Mouse (Mus musculus): ENCODE data around the gene Nmt1. TPM values are rescaled to one million over a fixed set of nuclear protein-coding genes. Genes with fewer than 3 reads are reported as not detected.

Gene Nmt1
- total and polyA plus RNA-seq, 2 experiments from 2014 or later = 46.6 to 47.6 TPM

DNA sequence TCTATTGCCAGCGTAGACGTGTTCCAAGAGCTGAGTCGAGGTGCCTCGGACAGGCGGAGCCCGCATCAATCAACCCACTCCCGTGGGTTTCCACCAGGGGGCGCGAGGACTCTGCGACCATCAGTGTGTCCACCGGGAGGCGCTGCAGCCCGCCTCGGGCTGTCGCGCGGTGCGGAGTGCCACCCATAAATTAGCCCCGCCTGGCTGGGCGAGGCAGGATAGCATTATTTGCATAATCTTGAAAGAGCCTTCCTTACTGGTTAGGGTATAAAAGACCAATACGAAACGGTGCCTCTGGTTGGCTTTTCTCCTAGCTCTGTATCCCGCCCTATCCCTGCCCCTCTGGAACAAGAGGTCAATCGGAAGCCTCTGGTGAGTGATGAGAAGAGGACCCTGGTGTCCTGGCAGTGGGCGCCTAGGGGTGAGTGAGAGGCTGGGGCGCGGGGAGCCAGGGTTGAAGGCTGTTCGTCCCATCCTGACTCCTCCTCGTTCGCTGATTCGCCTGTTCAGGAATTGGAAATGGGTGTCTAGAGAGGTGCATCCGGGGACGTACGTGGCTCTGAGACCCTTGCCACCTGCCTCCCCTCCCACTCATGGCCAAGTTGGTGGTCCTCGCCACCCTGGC is 74.8 kb downstream of the Nmt1 start:
- peak overlapping the region; percentile 82 for H3K4me2 ChIP-seq (ENCODE audit: low read depth, low read length)
- H3K27ac ChIP-seq (ENCODE audit: low read depth) = peak overlapping the region; percentile 61
- H3K9me3 ChIP-seq (replicated peaks; ENCODE audit: control insufficient read depth, low read length) = no peaks in the 10 kb centered on the region
- no peaks in the 10 kb centered on the region; the same call in 1 of the 2 replicates for H3K36me3 ChIP-seq (replicated peaks; ENCODE audit: control insufficient read depth, insufficient read depth, low read length)
- no peaks in the 10 kb centered on the region for H3K27me3 ChIP-seq (ENCODE audit: control insufficient read depth, insufficient read depth, low read length)
- WGBS = 2% methylated on average over 34 of the region's 35 CpGs
- H3K4me1 ChIP-seq (ENCODE audit: control insufficient read depth, insufficient read depth) = peaks cover 27% of the 10 kb centered on the region
- peak; percentile 98 for DNase-seq (ENCODE audit: low spot score)
- ATAC-seq (ENCODE audit: insufficient read depth, low read depth) = peak; percentile 90
- TF ChIP-seq CTCF (IDR thresholded peaks at IDR 0.05; ENCODE audit: low read depth) = peak; percentile 100
- peak; percentile 63 for TF ChIP-seq EP300 (IDR thresholded peaks at IDR 0.05; ENCODE audit: low read depth)
- peak overlapping the region; percentile 49; the same call in 1 of the 2 replicates for H3K9ac ChIP-seq (replicated peaks; ENCODE audit: low read depth, low read length)
- H3K4me3 ChIP-seq (ENCODE audit: low read depth, low read length) = peak overlapping the region; percentile 74

DNA sequence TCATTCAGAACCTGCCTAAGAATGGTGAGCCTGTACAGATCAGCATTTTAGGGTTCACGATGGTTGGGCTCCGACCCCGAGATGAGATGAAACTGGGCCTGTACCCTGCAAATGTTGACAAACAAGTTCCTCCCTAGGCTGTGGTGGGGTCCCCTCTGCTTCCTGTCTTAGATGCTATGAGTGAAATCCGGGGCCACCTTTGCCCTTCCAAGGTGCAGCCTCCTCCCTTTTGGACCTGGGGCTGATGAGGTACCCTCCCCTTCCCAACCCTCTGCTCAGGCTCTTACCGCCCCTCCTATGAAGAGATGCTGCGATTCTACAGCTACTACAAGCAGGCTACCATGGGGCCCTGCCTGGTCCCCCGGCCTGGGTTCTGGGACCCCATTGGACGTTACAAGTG is 75.6 kb downstream of the Nmt1 start:
- ATAC-seq (ENCODE audit: insufficient read depth, low read depth) = no peak
- TF ChIP-seq CTCF (IDR thresholded peaks at IDR 0.05; ENCODE audit: low read depth) (no peak), EP300 (IDR thresholded peaks at IDR 0.05; ENCODE audit: low read depth) (no peak)
- H3K4me2 ChIP-seq (ENCODE audit: low read depth, low read length) = peak overlapping the region; percentile 82
- no peak for DNase-seq (ENCODE audit: low spot score)
- H3K4me1 ChIP-seq (ENCODE audit: control insufficient read depth, insufficient read depth) = peaks cover 23% of the 10 kb centered on the region
- no peak overlapping the region for H3K27ac ChIP-seq (ENCODE audit: low read depth)
- 0 out of 2 replicates have a peak overlapping the region, but pooled peaks have one; percentile 49 for H3K9ac ChIP-seq (replicated peaks; ENCODE audit: low read depth, low read length)
- H3K9me3 ChIP-seq (replicated peaks; ENCODE audit: control insufficient read depth, low read length) = no peaks in the 10 kb centered on the region
- H3K36me3 ChIP-seq (replicated peaks; ENCODE audit: control insufficient read depth, insufficient read depth, low read length) = no peaks in the 10 kb centered on the region; the same call in 1 of the 2 replicates
- peak overlapping the region; percentile 74 for H3K4me3 ChIP-seq (ENCODE audit: low read depth, low read length)
- WGBS = 55% methylated on average over 8 of the region's 8 CpGs
- no peaks in the 10 kb centered on the region for H3K27me3 ChIP-seq (ENCODE audit: control insufficient read depth, insufficient read depth, low read length)

DNA sequence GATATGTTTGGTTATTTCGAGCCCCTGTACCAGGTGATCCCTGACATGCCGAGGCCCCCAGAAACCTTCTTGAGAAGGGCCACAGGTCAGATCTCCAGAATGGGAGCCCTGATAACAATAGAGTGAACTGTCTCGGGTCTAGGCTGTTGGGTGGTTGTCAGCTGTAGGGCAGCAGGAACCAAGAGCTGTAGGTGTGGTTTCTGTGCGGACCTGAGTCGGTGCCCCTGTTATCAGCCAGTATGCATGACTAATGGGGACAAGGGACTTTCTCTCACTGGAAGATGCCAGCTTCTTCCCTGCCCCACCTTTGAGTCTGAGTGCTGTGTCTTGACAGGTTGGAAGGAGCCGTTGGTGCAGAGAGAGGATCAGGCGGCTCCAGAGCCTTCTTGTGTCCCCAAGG is 76.5 kb downstream of the Nmt1 start:
- H3K9ac ChIP-seq (replicated peaks; ENCODE audit: low read depth, low read length) = no peak overlapping the region
- H3K27me3 ChIP-seq (ENCODE audit: control insufficient read depth, insufficient read depth, low read length) = no peaks in the 10 kb centered on the region
- H3K27ac ChIP-seq (ENCODE audit: low read depth) = no peak overlapping the region
- no peak overlapping the region for H3K4me2 ChIP-seq (ENCODE audit: low read depth, low read length)
- no peak overlapping the region for H3K4me3 ChIP-seq (ENCODE audit: low read depth, low read length)
- DNase-seq (ENCODE audit: low spot score) = no peak
- no peak for ATAC-seq (ENCODE audit: insufficient read depth, low read depth)
- no peaks in the 10 kb centered on the region for H3K9me3 ChIP-seq (replicated peaks; ENCODE audit: control insufficient read depth, low read length)
- H3K4me1 ChIP-seq (ENCODE audit: control insufficient read depth, insufficient read depth) = peaks cover 18% of the 10 kb centered on the region
- TF ChIP-seq EP300 (IDR thresholded peaks at IDR 0.05; ENCODE audit: low read depth) (no peak), CTCF (IDR thresholded peaks at IDR 0.05; ENCODE audit: low read depth) (no peak)
- no peaks in the 10 kb centered on the region; the same call in 1 of the 2 replicates for H3K36me3 ChIP-seq (replicated peaks; ENCODE audit: control insufficient read depth, insufficient read depth, low read length)
- WGBS = 74% methylated on average over 7 of the region's 7 CpGs

GRCm38 (mm10) chr11:103105180-103105725 is 77.3 kb downstream of the Nmt1 start:
- DNase-seq (ENCODE audit: low spot score) (no peak), ATAC-seq (ENCODE audit: insufficient read depth, low read depth) (no peak)
- WGBS = 55% methylated on average over 14 of the region's 14 CpGs
- Histone ChIP-seq H3K27ac (ENCODE audit: low read depth) (no peak overlapping the region; the same call in 1 of the 2 replicates), H3K4me3 (ENCODE audit: low read depth, low read length) (no peak overlapping the region), H3K36me3 (replicated peaks; ENCODE audit: control insufficient read depth, insufficient read depth, low read length) (no peaks in the 10 kb centered on the region; the same call in 1 of the 2 replicates), H3K9ac (replicated peaks; ENCODE audit: low read depth, low read length) (no peak overlapping the region), H3K4me2 (ENCODE audit: low read depth, low read length) (no peak overlapping the region), H3K9me3 (replicated peaks; ENCODE audit: control insufficient read depth, low read length) (no peaks in the 10 kb centered on the region), H3K4me1 (ENCODE audit: control insufficient read depth, insufficient read depth) (peaks cover 16% of the 10 kb centered on the region), H3K27me3 (ENCODE audit: control insufficient read depth, insufficient read depth, low read length) (no peaks in the 10 kb centered on the region)
- TF ChIP-seq CTCF (IDR thresholded peaks at IDR 0.05; ENCODE audit: low read depth) (no peak), EP300 (IDR thresholded peaks at IDR 0.05; ENCODE audit: low read depth) (no peak)

DNA sequence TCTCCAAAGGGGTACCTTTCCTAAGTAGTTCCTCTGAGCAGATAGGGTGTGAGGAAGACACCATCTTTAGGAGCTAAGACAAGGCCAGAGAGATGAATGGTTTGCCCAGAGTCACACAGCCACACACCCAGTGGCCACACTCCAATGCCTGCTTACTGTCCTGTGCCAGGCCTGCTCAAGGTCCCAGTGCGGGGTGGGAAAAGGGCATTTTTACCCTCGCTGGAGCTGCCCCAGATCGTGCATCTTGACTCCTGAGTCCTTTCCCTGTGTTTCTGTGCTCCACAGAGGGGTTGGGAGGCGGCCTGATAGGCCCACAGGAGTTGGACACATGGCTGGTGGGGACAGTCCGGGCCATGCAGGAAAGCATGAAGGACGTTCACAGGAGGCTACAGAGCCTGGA is 77.8 kb downstream of the Nmt1 start:
- H3K27ac ChIP-seq (ENCODE audit: low read depth) = peak overlapping the region; percentile 8; the same call in 1 of the 2 replicates
- ATAC-seq (ENCODE audit: insufficient read depth, low read depth) (no peak), DNase-seq (ENCODE audit: low spot score) (no peak)
- H3K4me3 ChIP-seq (ENCODE audit: low read depth, low read length) = no peak overlapping the region
- no peak overlapping the region for H3K9ac ChIP-seq (replicated peaks; ENCODE audit: low read depth, low read length)
- no peak for TF ChIP-seq EP300 (IDR thresholded peaks at IDR 0.05; ENCODE audit: low read depth)
- no peak for TF ChIP-seq CTCF (IDR thresholded peaks at IDR 0.05; ENCODE audit: low read depth)
- H3K36me3 ChIP-seq (replicated peaks; ENCODE audit: control insufficient read depth, insufficient read depth, low read length) = no peaks in the 10 kb centered on the region; the same call in 1 of the 2 replicates
- WGBS = 84% methylated on average over 6 of the region's 6 CpGs
- H3K4me2 ChIP-seq (ENCODE audit: low read depth, low read length) = no peak overlapping the region
- H3K9me3 ChIP-seq (replicated peaks; ENCODE audit: control insufficient read depth, low read length) = no peaks in the 10 kb centered on the region
- no peaks in the 10 kb centered on the region for H3K27me3 ChIP-seq (ENCODE audit: control insufficient read depth, insufficient read depth, low read length)
- H3K4me1 ChIP-seq (ENCODE audit: control insufficient read depth, insufficient read depth) = peaks cover 12% of the 10 kb centered on the region
